Mouse (Mus musculus) kidney, postnatal 10 days (tissue): ENCODE data around the gene Rims1.
A peak's percentile ranks its signal among the peaks of the same experiment; 100 is the strongest.

Source experiments
- DNase-seq: peaks from one replicate; pipeline ENCODE4 v3.0.0; 2021; ENCODE audit warnings: mixed read lengths

The Rims1 gene

DNA sequence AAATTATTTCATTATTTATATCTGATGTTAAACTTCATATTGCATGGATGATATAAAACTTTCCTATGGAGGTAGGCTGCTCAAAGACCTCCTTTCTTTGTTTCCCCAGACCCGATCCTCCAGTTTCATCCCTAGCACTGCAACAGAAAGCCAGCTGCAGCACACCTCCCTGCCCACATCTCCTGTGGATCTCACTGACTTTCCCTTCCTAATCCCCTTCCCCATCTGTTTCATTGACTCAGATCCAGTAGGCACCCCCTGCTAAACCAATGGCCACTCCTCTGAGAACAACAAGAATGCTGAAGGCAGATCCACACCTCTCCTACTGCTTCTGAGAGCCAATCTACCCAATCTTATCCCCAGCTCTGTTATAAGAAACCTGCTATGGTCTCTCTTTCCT lies 259.5 kb downstream of the Rims1 start:
- DNase-seq = no peak

- DNase-seq = no peak
Measured at GRCm38 (mm10) chr1:22538129-22538528, 267.7 kb downstream of the Rims1 start.

GRCm38 (mm10) chr1:22536776-22537175 lies 269.0 kb downstream of the Rims1 start:
- no peak for DNase-seq

DNA sequence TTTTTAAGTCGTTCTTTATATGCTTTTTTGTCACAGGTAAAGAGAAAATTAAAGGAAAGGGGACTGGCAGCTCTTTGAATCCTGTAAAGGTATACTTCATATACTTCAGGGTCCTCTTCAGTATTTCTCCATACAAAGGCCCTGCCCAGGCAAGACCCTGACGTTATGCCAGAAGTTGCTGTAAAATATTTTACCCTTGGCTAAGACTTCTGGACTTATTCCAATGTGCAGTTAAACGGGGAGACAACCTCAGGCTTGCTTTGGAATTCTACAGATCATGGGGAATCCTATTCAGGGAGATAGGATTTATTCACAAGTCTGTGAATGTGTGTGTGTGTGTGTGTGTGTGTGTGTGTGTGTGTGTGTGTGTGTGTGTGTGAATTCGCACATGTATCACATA lies 270.7 kb downstream of the Rims1 start:
- no peak for DNase-seq

GRCm38 (mm10) chr1:22533146-22534096 lies 272.4 kb downstream of the Rims1 start:
- DNase-seq = peak; percentile 39

DNA sequence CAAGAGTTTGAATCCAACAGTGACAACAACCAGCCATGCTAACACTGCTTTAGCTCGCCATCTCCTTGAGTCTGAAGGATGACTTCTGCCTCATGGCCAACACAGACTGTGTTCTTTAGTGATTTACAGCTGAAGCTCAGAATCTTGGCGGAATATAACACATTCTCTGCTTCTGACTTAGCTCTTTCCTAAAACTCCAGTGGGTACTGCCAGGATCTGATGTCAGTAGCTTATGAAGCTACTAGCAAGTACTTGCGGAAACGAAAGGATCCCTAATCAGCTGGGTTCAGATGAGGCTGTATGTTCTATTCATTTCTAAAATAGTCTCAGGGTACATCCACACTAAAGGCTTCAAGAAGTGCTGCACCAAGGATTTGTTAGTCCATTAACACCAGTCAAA lies 290.7 kb downstream of the Rims1 start:
- DNase-seq = no peak

DNA sequence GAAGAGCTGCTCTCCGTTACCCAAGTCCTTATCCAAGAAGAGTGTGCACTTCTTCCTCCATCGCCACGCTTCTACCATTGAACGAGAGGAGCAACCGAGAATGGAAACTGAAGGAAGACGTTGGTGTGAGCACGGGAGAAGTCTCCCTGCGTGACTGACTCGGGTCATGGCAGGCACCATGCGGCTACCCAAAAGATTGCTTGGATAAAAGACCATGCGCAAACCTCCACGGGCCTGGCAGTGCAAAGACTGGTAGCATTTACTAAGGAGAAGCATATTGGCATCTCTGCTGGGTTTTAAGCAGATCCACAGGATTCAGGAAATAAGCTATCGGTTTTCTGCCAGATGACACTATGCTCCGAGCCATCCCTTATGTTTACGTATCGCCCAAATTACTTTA lies 293.4 kb downstream of the Rims1 start:
- DNase-seq = no peak

DNA sequence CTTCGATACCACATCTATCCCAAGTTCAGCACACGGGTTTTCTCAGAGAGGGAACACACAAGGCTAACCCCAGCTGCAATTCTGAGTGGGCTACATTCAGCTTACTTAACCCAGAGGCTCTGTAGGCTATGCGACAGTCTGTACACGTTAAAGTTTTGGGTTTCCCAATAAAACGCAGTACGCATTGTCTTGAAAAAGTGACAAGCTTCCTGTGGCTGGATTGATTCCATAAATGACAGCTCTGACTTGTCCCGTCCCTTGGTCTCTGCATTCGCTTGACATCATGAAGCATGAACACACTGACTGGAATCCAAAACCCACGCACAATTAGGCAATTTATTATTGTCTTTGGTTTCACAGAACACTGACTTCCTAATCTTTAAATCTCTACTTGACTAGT lies 294.2 kb downstream of the Rims1 start:
- DNase-seq = no peak

DNA sequence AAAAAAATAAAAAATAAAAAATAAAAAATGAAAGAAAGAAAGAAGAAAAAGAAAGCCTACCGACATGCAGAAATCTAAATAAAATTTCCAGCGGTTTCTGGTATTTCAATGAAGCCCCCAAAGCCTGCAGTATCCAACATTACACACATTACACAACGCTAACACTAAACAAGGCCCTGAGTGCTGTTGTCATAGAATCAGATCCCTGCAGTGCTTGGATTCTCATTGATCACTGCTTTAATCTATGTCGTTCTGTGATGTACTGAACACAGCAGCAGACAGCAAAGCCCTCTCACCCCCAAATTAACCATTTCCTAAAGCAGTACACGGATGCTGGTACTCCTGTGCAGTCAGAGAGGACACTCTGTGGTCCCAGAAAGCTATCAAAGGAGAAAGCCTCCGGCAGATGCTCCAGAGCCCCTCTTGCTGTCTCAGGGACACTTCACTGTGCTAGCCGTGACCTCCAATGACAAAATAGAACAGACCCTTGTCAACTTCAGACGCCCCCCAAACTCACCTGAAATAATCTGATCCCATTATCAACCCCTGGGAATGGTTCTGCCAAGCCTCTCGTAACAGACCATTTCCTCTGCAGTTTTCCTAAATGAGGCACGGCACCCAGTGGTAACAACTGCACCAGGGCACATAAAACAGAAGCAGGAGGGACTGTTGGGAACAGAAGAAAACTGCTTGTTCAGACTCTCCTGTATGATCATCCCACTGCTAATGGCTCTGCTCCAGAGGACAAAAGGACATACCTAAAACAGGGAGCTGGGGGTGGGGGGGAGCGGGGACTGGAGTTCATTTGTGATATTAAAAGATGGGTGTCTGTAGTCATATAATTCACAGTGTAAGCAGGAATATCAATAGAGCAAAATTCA lies 296.8 kb downstream of the Rims1 start:
- DNase-seq = no peak

DNA sequence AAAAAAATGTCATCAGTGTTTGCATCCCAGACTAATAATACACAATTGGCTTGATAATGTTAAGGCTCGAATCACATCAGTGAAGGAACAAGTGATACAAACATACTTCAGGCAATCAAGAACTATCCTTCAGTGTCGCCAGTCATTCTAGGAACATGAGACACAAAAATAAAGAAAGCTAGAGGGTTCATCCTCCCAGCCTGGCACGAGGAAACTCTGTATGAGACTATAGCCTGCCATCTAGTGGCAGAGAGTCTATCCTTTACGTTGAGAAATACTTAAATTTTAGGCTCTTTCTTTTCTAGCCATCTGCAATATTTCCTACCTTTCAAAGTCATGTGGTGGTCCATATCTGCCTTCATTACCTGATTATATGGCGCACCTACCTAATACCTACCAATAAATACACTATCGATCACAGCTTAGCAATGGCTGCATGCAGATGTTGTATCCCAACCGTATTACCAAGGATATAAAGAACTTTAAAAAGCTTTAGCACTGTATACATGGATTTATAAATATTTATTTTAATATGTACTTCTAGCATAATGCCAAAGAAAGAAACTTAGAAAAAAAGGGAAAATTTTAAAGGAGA lies 318.4 kb downstream of the Rims1 start:
- peak; percentile 7 for DNase-seq

GRCm38 (mm10) chr1:22476220-22476619 lies 329.6 kb downstream of the Rims1 start:
- DNase-seq = no peak

- no peak for DNase-seq
Measured at GRCm38 (mm10) chr1:22467033-22467432, 338.8 kb downstream of the Rims1 start.

- DNase-seq = no peak
Measured at GRCm38 (mm10) chr1:22466597-22466996, 339.2 kb downstream of the Rims1 start.

- no peak for DNase-seq
Measured at GRCm38 (mm10) chr1:22424020-22424419, 381.8 kb downstream of the Rims1 start.

DNA sequence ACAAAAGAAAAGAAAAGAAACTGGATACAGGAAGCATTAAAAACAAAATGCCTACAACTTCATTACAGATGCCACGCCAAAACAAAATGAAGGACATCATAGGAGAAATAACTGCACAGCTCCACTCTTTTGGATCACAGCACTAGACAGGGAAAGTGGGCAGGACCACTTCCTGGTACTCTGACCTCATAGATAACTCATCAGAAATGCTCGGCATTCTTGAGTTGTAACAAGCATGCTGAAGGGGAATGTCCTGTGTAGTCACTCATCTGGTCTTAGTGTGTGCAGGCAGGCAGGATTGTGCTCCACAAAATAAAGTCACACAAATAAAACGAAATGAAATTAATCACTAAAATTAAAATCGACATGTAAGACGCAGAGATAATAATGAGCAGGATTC lies 383.7 kb downstream of the Rims1 start:
- no peak for DNase-seq

GRCm38 (mm10) chr1:22410173-22410572 lies 395.6 kb downstream of the Rims1 start:
- DNase-seq = no peak

DNA sequence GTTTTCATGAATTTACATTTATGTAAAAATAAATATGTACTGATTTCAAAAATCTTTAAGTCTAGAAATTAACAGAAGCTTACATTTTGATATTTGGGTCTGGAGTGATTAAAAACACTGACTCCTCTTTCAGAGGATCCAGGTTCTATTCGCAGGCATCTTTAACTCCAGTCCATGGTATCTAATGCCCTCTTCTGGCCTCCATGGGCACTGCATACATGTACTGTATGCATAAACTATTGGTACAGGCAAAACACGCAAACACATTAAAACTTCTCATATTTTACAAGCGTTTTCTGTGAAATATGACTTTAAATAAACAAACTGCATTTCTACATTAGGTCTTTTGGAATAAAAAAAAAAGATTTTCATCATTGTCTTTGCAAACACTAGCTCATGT lies 419.4 kb downstream of the Rims1 start:
- DNase-seq = peak; percentile 33

DNA sequence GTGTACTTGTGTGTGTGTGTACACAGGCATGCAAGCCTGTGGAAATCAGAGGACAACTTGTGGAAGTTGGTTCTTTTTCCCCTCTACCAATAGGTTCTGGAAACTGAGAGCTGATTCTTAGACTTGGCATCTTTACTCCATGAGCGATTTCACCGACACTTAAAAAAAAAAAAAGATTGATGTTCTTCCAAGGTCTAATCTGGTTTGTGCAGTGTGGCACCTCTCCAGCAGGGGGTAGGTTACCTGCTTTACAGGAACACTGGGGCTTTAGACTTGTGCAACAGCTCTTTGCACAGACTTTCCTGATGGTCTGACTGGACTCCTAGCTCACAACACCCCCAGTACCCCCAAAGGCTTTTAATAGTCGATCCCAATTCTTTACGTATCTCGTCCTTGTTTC lies 428.1 kb downstream of the Rims1 start:
- no peak for DNase-seq

DNA sequence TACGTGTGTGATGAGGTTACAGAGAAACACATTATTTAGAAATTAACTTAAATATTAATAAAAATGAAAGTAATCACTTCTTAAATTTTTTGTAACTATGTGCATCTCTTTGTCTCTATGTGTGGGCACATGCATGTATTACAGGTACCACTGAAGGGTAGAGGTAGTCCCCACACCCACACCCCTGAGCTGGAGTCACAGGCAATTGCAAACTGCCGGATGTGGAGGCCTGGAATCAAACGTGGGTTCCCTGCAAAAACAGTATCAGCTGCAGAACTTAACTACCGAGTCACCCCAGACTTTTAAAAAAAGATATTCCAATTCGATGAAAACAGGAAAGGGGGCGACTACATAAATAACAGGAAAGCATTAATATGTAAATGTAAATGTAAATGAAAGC lies 428.7 kb downstream of the Rims1 start:
- DNase-seq = no peak

GRCm38 (mm10) chr1:22356209-22356608 lies 449.6 kb downstream of the Rims1 start:
- DNase-seq = no peak

GRCm38 (mm10) chr1:22353687-22354086 lies 452.1 kb downstream of the Rims1 start:
- DNase-seq = no peak

DNA sequence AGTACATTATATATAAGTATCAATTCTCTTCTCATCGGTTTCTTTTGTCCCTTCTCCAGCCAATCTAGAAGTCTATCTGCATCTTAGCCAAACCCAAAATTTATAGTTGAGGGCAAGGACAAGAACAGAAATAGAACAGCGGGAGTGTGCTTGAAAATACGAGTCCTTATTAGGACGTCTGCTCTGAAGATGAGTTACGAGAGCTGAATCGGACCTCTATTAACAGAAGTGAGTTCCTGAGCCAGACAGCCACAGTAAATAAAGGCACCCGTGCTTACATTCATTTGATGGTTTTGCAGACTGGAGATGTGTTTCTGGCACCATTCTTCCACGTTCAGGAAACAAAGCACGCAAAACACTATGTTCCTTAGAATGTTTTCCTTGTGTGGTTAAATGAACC lies 466.9 kb downstream of the Rims1 start:
- no peak for DNase-seq

DNA sequence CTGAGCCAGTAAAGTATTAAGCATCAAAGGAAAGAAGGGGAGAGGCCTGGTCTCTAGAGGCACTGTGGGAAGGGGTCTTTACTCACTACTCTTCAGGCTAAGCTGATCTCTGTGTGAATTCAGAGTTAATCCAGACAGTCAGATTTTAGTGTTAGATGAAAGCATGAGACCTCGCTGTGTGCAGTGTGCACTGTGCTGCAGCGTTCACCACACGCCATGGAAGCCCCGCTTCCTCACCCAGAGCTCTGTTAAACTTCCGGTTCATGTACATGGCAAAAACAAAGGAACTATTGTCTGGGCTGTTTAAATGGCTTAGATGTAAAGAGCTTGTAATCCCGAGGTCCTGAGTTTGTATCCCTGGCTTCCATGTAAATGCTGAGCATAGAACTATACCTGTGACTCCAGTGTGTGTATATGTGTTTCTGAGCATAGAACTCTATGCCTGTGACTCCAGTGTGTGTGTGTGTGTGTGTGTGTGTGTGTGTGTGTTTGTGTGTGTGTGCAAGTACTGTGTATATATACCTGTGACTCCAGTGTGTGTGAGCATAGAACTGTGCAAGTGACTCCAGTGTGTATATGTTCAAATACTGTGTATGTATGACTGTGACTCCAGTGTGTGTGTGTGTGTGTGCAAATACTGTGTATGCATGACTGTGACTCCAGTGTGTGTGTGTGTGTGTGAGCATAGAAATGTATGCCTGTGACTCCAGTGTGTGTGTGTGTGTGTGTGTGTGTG lies 484.7 kb downstream of the Rims1 start:
- DNase-seq = no peak
